Mouse (Mus musculus) MEL (cell line): Measurements from ENCODE around the gene Zdhhc16. TPM values are rescaled to one million over a fixed set of nuclear protein-coding genes. Genes with fewer than 3 reads are reported as not detected.

Experiments
- DNase-seq: peaks from one replicate; pipeline ENCODE4 v3.0.0; 2011; ENCODE audit warnings: low read depth, low spot score
- H3K27ac ChIP-seq: 2 replicates; pipeline ENCODE4 v1.5.1; 2012; ENCODE audit warnings: low read depth, mild to moderate bottlenecking, control low read depth, low read length, moderate library complexity; ENCODE audit not compliant: control insufficient read depth
- H3K27me3 ChIP-seq, 2 experiments: fragments of 150-350 bp in 1 of 2; sonication (generic) in 1 of 2; 2 replicates each; pipeline ENCODE4 v1.6.1; 2012; ENCODE audit warnings: low read length in 2 of 2, mild to moderate bottlenecking in 2 of 2, improper control_type of control experiment in 1 of 2, moderate library complexity in 1 of 2; ENCODE audit not compliant: insufficient read depth in 2 of 2, control insufficient read depth in 1 of 2
- H3K36me3 ChIP-seq, 2 experiments: 2 replicates each; pipeline ENCODE4 v1.6.1; 2012 to 2014; ENCODE audit warnings: low read length in 2 of 2, improper control_type of control experiment in 1 of 2, inconsistent platforms in 1 of 2, mild to moderate bottlenecking in 1 of 2; ENCODE audit not compliant: insufficient read depth in 2 of 2, control insufficient read depth in 1 of 2
- H3K4me1 ChIP-seq, 2 experiments: fragments of 150-350 bp in 1 of 2; sonication (generic) in 1 of 2; 2 replicates each; pipeline ENCODE4 v1.6.1; 2012; ENCODE audit warnings: low read length in 2 of 2, improper control_type of control experiment in 1 of 2, mild to moderate bottlenecking in 1 of 2; ENCODE audit not compliant: insufficient read depth in 2 of 2, control insufficient read depth in 1 of 2
- H3K4me3 ChIP-seq, 2 experiments: fragments of 150-350 bp in 1 of 2; sonication (generic) in 1 of 2; 2 replicates each; pipeline ENCODE4 v1.5.1; 2012; ENCODE audit warnings: low read depth in 2 of 2, low read length in 2 of 2, mild to moderate bottlenecking in 2 of 2, moderate library complexity in 2 of 2, control low read depth in 1 of 2, improper control_type of control experiment in 1 of 2; ENCODE audit not compliant: control insufficient read depth in 1 of 2, insufficient read depth in 1 of 2
- H3K79me2 ChIP-seq: 2 replicates; pipeline ENCODE4 v1.6.1; 2012; ENCODE audit warnings: mild to moderate bottlenecking, low read length, moderate library complexity; ENCODE audit not compliant: control insufficient read depth, poor library complexity, insufficient read depth
- H3K9ac ChIP-seq: 2 replicates; pipeline ENCODE4 v1.6.1; 2012; ENCODE audit warnings: low read depth, mild to moderate bottlenecking, control low read depth, low read length, moderate library complexity; ENCODE audit not compliant: control insufficient read depth, poor library complexity, severe bottlenecking
- H3K9me3 ChIP-seq: fragments of 150-350 bp; sonication (generic); replicated peaks from 2 replicates; pipeline ENCODE4 v1.6.1; 2012; ENCODE audit warnings: mild to moderate bottlenecking, low read length, improper control_type of control experiment, moderate library complexity; ENCODE audit not compliant: insufficient read depth
- BHLHE40 ChIP-seq: IDR thresholded peaks from 2 replicates; pipeline ENCODE4 v1.6.1; 2012; ENCODE audit warnings: low read depth, mild to moderate bottlenecking, inconsistent platforms, low read length, improper control_type of control experiment, borderline replicate concordance
- CHD1 ChIP-seq: IDR thresholded peaks from 2 replicates; pipeline ENCODE4 v1.6.1; 2012; ENCODE audit warnings: low read depth, mild to moderate bottlenecking, inconsistent platforms, low read length, improper control_type of control experiment
- CHD2 ChIP-seq: IDR thresholded peaks from 2 replicates; pipeline ENCODE4 v1.6.1; 2011; ENCODE audit warnings: low read length, improper control_type of control experiment
- CTCF ChIP-seq, 3 experiments: IDR thresholded peaks in 2 of 3; conservative IDR thresholded peaks in 1 of 3; 2 replicates each; pipeline ENCODE4 v1.5.1; 2011 to 2012; ENCODE audit warnings: low read length in 3 of 3, low read depth in 2 of 3, mild to moderate bottlenecking in 2 of 3, improper control_type of control experiment in 1 of 3, inconsistent platforms in 1 of 3, mixed read lengths in 1 of 3, moderate library complexity in 1 of 3; ENCODE audit not compliant: control insufficient read depth in 1 of 3, insufficient read depth in 1 of 3, poor library complexity in 1 of 3, severe bottlenecking in 1 of 3
- ELF1 ChIP-seq: IDR thresholded peaks from 2 replicates; pipeline ENCODE4 v1.6.1; 2014; ENCODE audit warnings: low read depth, mild to moderate bottlenecking, inconsistent platforms, low read length, improper control_type of control experiment, moderate library complexity
- EP300 ChIP-seq, 2 experiments: IDR thresholded peaks; 2 replicates each; pipeline ENCODE4 v1.6.1; 2011; ENCODE audit warnings: improper control_type of control experiment in 2 of 2, low read length in 2 of 2, low read depth in 1 of 2, mild to moderate bottlenecking in 1 of 2
- ETS1 ChIP-seq: IDR thresholded peaks from 2 replicates; pipeline ENCODE4 v1.6.1; 2012; ENCODE audit warnings: low read depth, mild to moderate bottlenecking, inconsistent platforms, low read length, improper control_type of control experiment, moderate library complexity
- GATA1 ChIP-seq: IDR thresholded peaks from 2 replicates; pipeline ENCODE4 v1.6.1; 2011; ENCODE audit warnings: low read depth, low read length, improper control_type of control experiment
- HCFC1 ChIP-seq: IDR thresholded peaks from 2 replicates; pipeline ENCODE4 v1.6.1; 2012; ENCODE audit warnings: low read depth, mild to moderate bottlenecking, inconsistent platforms, low read length, improper control_type of control experiment, moderate library complexity
- JUND ChIP-seq: IDR thresholded peaks from 2 replicates; pipeline ENCODE4 v1.6.1; 2011; ENCODE audit warnings: low read depth, mild to moderate bottlenecking, improper control_type of control experiment, low read length
- KAT2A ChIP-seq: conservative IDR thresholded peaks from 2 replicates; pipeline ENCODE4 v1.6.1; 2012; ENCODE audit warnings: low read depth, low read length, improper control_type of control experiment, inconsistent platforms
- MAFK ChIP-seq: IDR thresholded peaks from 2 replicates; pipeline ENCODE4 v1.6.1; 2011; ENCODE audit warnings: low read depth, mild to moderate bottlenecking, low read length, improper control_type of control experiment, borderline replicate concordance
- MAX ChIP-seq: IDR thresholded peaks from 2 replicates; pipeline ENCODE4 v1.6.1; 2011; ENCODE audit warnings: low read length, improper control_type of control experiment
- MAZ ChIP-seq: IDR thresholded peaks from 2 replicates; pipeline ENCODE4 v1.6.1; 2012; ENCODE audit warnings: low read depth, mild to moderate bottlenecking, inconsistent platforms, low read length, improper control_type of control experiment
- MEF2A ChIP-seq: IDR thresholded peaks from 2 replicates; pipeline ENCODE4 v1.6.1; 2014; ENCODE audit warnings: low read depth, mild to moderate bottlenecking, inconsistent platforms, low read length, improper control_type of control experiment; ENCODE audit not compliant: poor library complexity, insufficient replicate concordance, severe bottlenecking; ENCODE audit errors: extremely low read depth
- MXI1 ChIP-seq: IDR thresholded peaks from 2 replicates; pipeline ENCODE4 v1.6.1; 2011; ENCODE audit warnings: mild to moderate bottlenecking, low read depth, low read length, improper control_type of control experiment
- MYB ChIP-seq: IDR thresholded peaks from 2 replicates; pipeline ENCODE4 v1.6.1; 2011; ENCODE audit warnings: mild to moderate bottlenecking, low read depth, low read length, improper control_type of control experiment
- MYC ChIP-seq: IDR thresholded peaks from 2 replicates; pipeline ENCODE4 v1.6.1; 2011; ENCODE audit warnings: low read depth, mild to moderate bottlenecking, low read length, improper control_type of control experiment, moderate library complexity
- NELFE ChIP-seq: IDR thresholded peaks from 2 replicates; pipeline ENCODE4 v1.6.1; 2011; ENCODE audit warnings: low read depth, low read length, improper control_type of control experiment
- NRF1 ChIP-seq: IDR thresholded peaks from 2 replicates; pipeline ENCODE4 v1.6.1; 2014; ENCODE audit warnings: low read depth, mild to moderate bottlenecking, inconsistent platforms, low read length, improper control_type of control experiment, moderate library complexity; ENCODE audit not compliant: poor library complexity, insufficient read depth, severe bottlenecking
- POLR2A ChIP-seq, 2 experiments: IDR thresholded peaks; 2 replicates each; pipeline ENCODE4 v1.6.1; 2011 to 2012; ENCODE audit warnings: low read length in 2 of 2, mild to moderate bottlenecking in 2 of 2, control low read depth in 1 of 2, improper control_type of control experiment in 1 of 2, low read depth in 1 of 2, moderate library complexity in 1 of 2; ENCODE audit not compliant: control insufficient read depth in 1 of 2, insufficient read depth in 1 of 2, poor library complexity in 1 of 2
- POLR2AphosphoS2 ChIP-seq: IDR thresholded peaks from 2 replicates; pipeline ENCODE4 v1.6.1; 2011; ENCODE audit warnings: low read length, improper control_type of control experiment
- POLR2AphosphoS5 ChIP-seq: IDR thresholded peaks from 2 replicates; pipeline ENCODE4 v1.6.1; 2012; ENCODE audit warnings: low read depth, borderline replicate concordance, mild to moderate bottlenecking, inconsistent platforms, low read length, moderate library complexity, mixed read lengths
- RAD21 ChIP-seq: IDR thresholded peaks from 2 replicates; pipeline ENCODE4 v1.6.1; 2011; ENCODE audit warnings: mild to moderate bottlenecking, low read depth, low read length, improper control_type of control experiment
- RCOR1 ChIP-seq: IDR thresholded peaks from 2 replicates; pipeline ENCODE4 v1.6.1; 2012; ENCODE audit warnings: low read depth, mild to moderate bottlenecking, inconsistent platforms, low read length, improper control_type of control experiment
- SIN3A ChIP-seq: IDR thresholded peaks from 2 replicates; pipeline ENCODE4 v1.6.1; 2012; ENCODE audit warnings: low read length, improper control_type of control experiment, inconsistent platforms
- SMC3 ChIP-seq: IDR thresholded peaks from 2 replicates; pipeline ENCODE4 v1.6.1; 2011; ENCODE audit warnings: low read depth, low read length, improper control_type of control experiment
- TAL1 ChIP-seq: IDR thresholded peaks from 2 replicates; pipeline ENCODE4 v1.6.1; 2012; ENCODE audit warnings: mild to moderate bottlenecking, inconsistent platforms, low read length, moderate library complexity, mixed read lengths
- TBP ChIP-seq: IDR thresholded peaks from 2 replicates; pipeline ENCODE4 v1.8.0; 2011; ENCODE audit warnings: low read depth, low read length, improper control_type of control experiment
- TCF12 ChIP-seq: IDR thresholded peaks from 2 replicates; pipeline ENCODE4 v1.6.1; 2014; ENCODE audit warnings: low read depth, mild to moderate bottlenecking, inconsistent platforms, low read length, improper control_type of control experiment, moderate library complexity
- UBTF ChIP-seq: IDR thresholded peaks from 2 replicates; pipeline ENCODE4 v1.6.1; 2012; ENCODE audit warnings: low read depth, mild to moderate bottlenecking, inconsistent platforms, low read length, improper control_type of control experiment, moderate library complexity, borderline replicate concordance; ENCODE audit not compliant: insufficient read depth
- USF1 ChIP-seq: IDR thresholded peaks from 2 replicates; pipeline ENCODE4 v1.6.1; 2014; ENCODE audit warnings: low read depth, mild to moderate bottlenecking, inconsistent platforms, low read length, improper control_type of control experiment, moderate library complexity
- USF2 ChIP-seq, 2 experiments: IDR thresholded peaks; 2 replicates each; pipeline ENCODE4 v1.6.1; 2011 to 2012; ENCODE audit warnings: improper control_type of control experiment in 2 of 2, low read length in 2 of 2, borderline replicate concordance in 1 of 2, inconsistent platforms in 1 of 2, low read depth in 1 of 2, mild to moderate bottlenecking in 1 of 2; ENCODE audit not compliant: insufficient read depth in 1 of 2
- ZC3H11A ChIP-seq: IDR thresholded peaks from 2 replicates; pipeline ENCODE4 v1.6.1; 2012; ENCODE audit warnings: low read depth, mild to moderate bottlenecking, inconsistent platforms, low read length, improper control_type of control experiment
- ZMIZ1 ChIP-seq: IDR thresholded peaks from 2 replicates; pipeline ENCODE4 v1.6.1; 2012; ENCODE audit warnings: low read depth, mild to moderate bottlenecking, inconsistent platforms, low read length, improper control_type of control experiment, moderate library complexity
- polyA plus RNA-seq, 2 experiments: library from polyadenylated mRNA; stranded (reverse) in 1 of 2; unstranded in 1 of 2; fragments of >175 nt in 1 of 2; fragments of >200 nt in 1 of 2; gene quantifications; 2 replicates each; pipeline versions ENCODE4 v1.2.1 to v1.2.4; 2012; ENCODE audit warnings: low replicate concordance in 2 of 2, low read depth in 1 of 2; ENCODE audit not compliant: insufficient read length in 2 of 2, insufficient read depth in 1 of 2, missing spikeins in 1 of 2
- total RNA-seq: library from RNA; depleted of rRNA; stranded (reverse); fragments of 300-350 nt; gene quantifications from 2 replicates; pipeline ENCODE4 v1.2.3, GENCODE M21; 2012; rRNA removed

The Zdhhc16 gene
- total RNA-seq (95.2 and 99.2 TPM in 2 replicates), polyA plus RNA-seq (100 to 1,000 TPM in 1 of 2 experiments, not detected in 1; 128 TPM)

GRCm38 (mm10) chr19:41933179-41934086 lies at the start of gene Zdhhc16, which contains the start of gene Exosc1:
Zdhhc16 (plus strand) TSS chr19:41933480.
Exosc1 (minus strand) TSS chr19:41933423.
- H3K4me3 ChIP-seq, result peak within 1 kb of the TSS; percentile 78 to 81
- H3K9ac ChIP-seq, result peak within 1 kb of the TSS; percentile 78
- peaks cover 4 to 15% of the 10 kb centered on the region in 2 experiments for H3K4me1 ChIP-seq
- H3K36me3 ChIP-seq, result peaks cover 8 to 23% of the 10 kb centered on the region in 2 experiments
- H3K79me2 ChIP-seq, result peaks cover 46% of the 10 kb centered on the region
- H3K9me3 ChIP-seq, result no peaks in the 10 kb centered on the region
- H3K27me3 ChIP-seq, result no peaks in the 10 kb centered on the region
- DNase-seq, result peak; percentile 100
- peak within 1 kb of the TSS; percentile 41 for H3K27ac ChIP-seq
- TF ChIP-seq TBP (peak; percentile 83), NELFE (peak; percentile 95), MYC (peak; percentile 96), MAZ (no peak), JUND (no peak), KAT2A (peak; percentile 97), TAL1 (no peak), POLR2AphosphoS5 (no peak), ZMIZ1 (peak; percentile 56), EP300 (IDR thresholded peaks at IDR 0.05; ENCODE audit: low read depth in 1 of 2, low read length in 2 of 2) (peak in 1 of 2 experiments; percentile 7; a peak in 2 of 4 replicates), USF2 (IDR thresholded peaks at IDR 0.05; ENCODE audit: borderline replicate concordance in 1 of 2, insufficient read depth in 1 of 2, low read depth in 1 of 2, low read length in 2 of 2) (no peak), MAX (peak; percentile 90), MYB (no peak), RCOR1 (no peak), CTCF (IDR thresholded peaks at IDR 0.05 in 2 of 3, conservative IDR thresholded peaks at IDR 0.05 in 1 of 3; ENCODE audit: control insufficient read depth in 1 of 3, insufficient read depth in 1 of 3, low read depth in 2 of 3, low read length in 3 of 3, poor library complexity in 1 of 3, severe bottlenecking in 1 of 3) (no peak), RAD21 (no peak), ZC3H11A (no peak), USF1 (peak; percentile 88), CHD1 (0 out of 2 replicates have a peak, but pooled peaks have one; percentile 35), GATA1 (no peak), CHD2 (peak; percentile 92), SMC3 (no peak), SIN3A (peak; percentile 96), BHLHE40 (no peak), POLR2A (IDR thresholded peaks at IDR 0.05; ENCODE audit: control insufficient read depth in 1 of 2, insufficient read depth in 1 of 2, low read depth in 1 of 2, low read length in 2 of 2, poor library complexity in 1 of 2) (peak; percentile 91 to 99), HCFC1 (peak; percentile 98), ETS1 (0 out of 2 replicates have a peak, but pooled peaks have one; percentile 26), POLR2AphosphoS2 (peak; percentile 97), NRF1 (peak; percentile 99), MAFK (no peak), UBTF (no peak), TCF12 (no peak), MXI1 (peak; percentile 98), ELF1 (peak; percentile 94), MEF2A (no peak)
